Mouse (Mus musculus): ENCODE data around the gene Trim67. TPM values are rescaled to one million over a fixed set of nuclear protein-coding genes. Genes with fewer than 3 reads are reported as not detected.

Gene Trim67
- total and polyA plus RNA-seq, 3 experiments = 0.08 TPM; not detected in 2

GRCm38 (mm10) chr8:124751191-124751590 lies 41.7 kb upstream of the Trim67 start:
- Histone ChIP-seq H3K9me3 (replicated peaks; ENCODE audit: low read length) (peaks cover 4% of the 10 kb centered on the region), H3K27ac (ENCODE audit: insufficient read depth, low read depth) (no peak overlapping the region), H3K36me3 (replicated peaks in 1 of 2; ENCODE audit: control insufficient read depth in 1 of 2, insufficient read depth in 1 of 2, low read length in 1 of 2) (peaks cover 0 to 9% of the 10 kb centered on the region in 2 experiments), H3K79me2 (replicated peaks; ENCODE audit: control insufficient read depth, extremely low read depth, insufficient read depth, poor library complexity, severe bottlenecking) (no peaks in the 10 kb centered on the region), H3K9ac (ENCODE audit: insufficient read depth, low read depth) (peak overlapping the region; percentile 50), H3K4me3 (replicated peaks in 1 of 3; ENCODE audit: low read depth in 2 of 3, low read length in 2 of 3, poor library complexity in 1 of 3) (peak overlapping the region; percentile 60 to 77 (median 68)), H3K4me1 (ENCODE audit: control insufficient read depth in 1 of 2, insufficient read depth in 2 of 2) (peaks cover 18 to 60% of the 10 kb centered on the region in 2 experiments), H3K27me3 (replicated peaks) (peaks cover 9% of the 10 kb centered on the region), H3K4me2 (ENCODE audit: insufficient read depth, low read depth, poor library complexity, severe bottlenecking) (peak overlapping the region; percentile 35)
- DNase-seq (ENCODE audit: extremely low read depth) = no peak
- no peak for TF ChIP-seq POLR2AphosphoS2 (IDR thresholded peaks at IDR 0.05; ENCODE audit: low read depth, low read length)
- TF ChIP-seq CHD1 (IDR thresholded peaks at IDR 0.05; ENCODE audit: low read depth, low read length) = no peak
- TF ChIP-seq IRF4 (IDR thresholded peaks at IDR 0.05; ENCODE audit: low read depth, low read length) = no peak
- TF ChIP-seq USF1 (IDR thresholded peaks at IDR 0.05; ENCODE audit: low read depth, low read length) = no peak
- no peak for TF ChIP-seq MAX (IDR thresholded peaks at IDR 0.05; ENCODE audit: low read length)
- no peak for TF ChIP-seq TCF12 (IDR thresholded peaks at IDR 0.05; ENCODE audit: low read depth, low read length)
- TF ChIP-seq NRF1 (IDR thresholded peaks at IDR 0.05; ENCODE audit: low read depth, low read length) = peak; percentile 51; the same call in 1 of the 2 replicates
- no peak for TF ChIP-seq PAX5 (IDR thresholded peaks at IDR 0.05; ENCODE audit: low read length)
- peak; percentile 30; the same call in 1 of the 2 replicates for TF ChIP-seq UBTF (IDR thresholded peaks at IDR 0.05; ENCODE audit: low read depth, low read length)
- in situ Hi-C loops (cut with MboI; ENCODE audit: low pct_ligation_motif_present, low pct_unique_long_range_greater_than_20kb, low sequenced_read_pairs) = no loop called here
- dilution Hi-C loops (cut with MboI; ENCODE audit: extremely low pct_ligation_motif_present, extremely low pct_unique_long_range_greater_than_20kb, low sequenced_read_pairs) = no loop called here

- in situ Hi-C loops (cut with MboI; ENCODE audit: low pct_ligation_motif_present, low pct_unique_long_range_greater_than_20kb, low sequenced_read_pairs) (no loop called here), dilution Hi-C loops (cut with MboI; ENCODE audit: extremely low pct_ligation_motif_present, extremely low pct_unique_long_range_greater_than_20kb, low sequenced_read_pairs) (no loop called here)
- 0 out of 2 replicates have a peak, but pooled peaks have one; percentile 16 for TF ChIP-seq UBTF (IDR thresholded peaks at IDR 0.05; ENCODE audit: low read depth, low read length)
- no peak for TF ChIP-seq USF2 (conservative IDR thresholded peaks at IDR 0.05; ENCODE audit: low read depth, low read length)
- no peak for TF ChIP-seq JUND (conservative IDR thresholded peaks at IDR 0.05; ENCODE audit: low read depth, low read length)
- TF ChIP-seq NRF1 (IDR thresholded peaks at IDR 0.05; ENCODE audit: low read depth, low read length) = peak; percentile 72
- no peak for TF ChIP-seq CTCF (conservative IDR thresholded peaks at IDR 0.05 in 1 of 2, IDR thresholded peaks at IDR 0.05 in 1 of 2; ENCODE audit: low read depth in 2 of 2, low read length in 2 of 2)
- no peak for TF ChIP-seq RAD21 (IDR thresholded peaks at IDR 0.05; ENCODE audit: low read depth, low read length)
- TF ChIP-seq ZNF384 (IDR thresholded peaks at IDR 0.05; ENCODE audit: low read depth, low read length) = no peak
- peak; percentile 55; the same call in 1 of the 2 replicates for TF ChIP-seq ELF1 (IDR thresholded peaks at IDR 0.05; ENCODE audit: low read depth, low read length)
- TF ChIP-seq SIN3A (IDR thresholded peaks at IDR 0.05; ENCODE audit: low read length) = no peak; the same call in 1 of the 2 replicates
- TF ChIP-seq NELFE (IDR thresholded peaks at IDR 0.05; ENCODE audit: low read depth, low read length) = 0 out of 2 replicates have a peak, but pooled peaks have one; percentile 53
- 0 out of 2 replicates have a peak, but pooled peaks have one; percentile 28 for TF ChIP-seq TCF12 (IDR thresholded peaks at IDR 0.05; ENCODE audit: low read depth, low read length)
- peak; percentile 63; the same call in 1 of the 2 replicates for TF ChIP-seq POLR2A (IDR thresholded peaks at IDR 0.05; ENCODE audit: low read depth, low read length)
- Histone ChIP-seq H3K4me3 (replicated peaks in 1 of 3; ENCODE audit: low read depth in 2 of 3, low read length in 2 of 3, poor library complexity in 1 of 3) (peak within 1 kb of the TSS; percentile 60 to 77 (median 68)), H3K36me3 (replicated peaks in 1 of 2; ENCODE audit: control insufficient read depth in 1 of 2, insufficient read depth in 1 of 2, low read length in 1 of 2) (peaks cover 0 to 3% of the 10 kb centered on the region in 2 experiments), H3K79me2 (replicated peaks; ENCODE audit: control insufficient read depth, extremely low read depth, insufficient read depth, poor library complexity, severe bottlenecking) (no peaks in the 10 kb centered on the region), H3K27ac (ENCODE audit: insufficient read depth, low read depth) (no peak within 1 kb of the TSS), H3K4me2 (ENCODE audit: insufficient read depth, low read depth, poor library complexity, severe bottlenecking) (peak within 1 kb of the TSS; percentile 58), H3K9me3 (replicated peaks; ENCODE audit: low read length) (peaks cover 4% of the 10 kb centered on the region), H3K27me3 (replicated peaks) (peaks cover 9% of the 10 kb centered on the region), H3K9ac (ENCODE audit: insufficient read depth, low read depth) (peak within 1 kb of the TSS; percentile 50), H3K4me1 (ENCODE audit: control insufficient read depth in 1 of 2, insufficient read depth in 2 of 2) (peaks cover 18 to 61% of the 10 kb centered on the region in 2 experiments)
- DNase-seq (ENCODE audit: extremely low read depth) = peak; percentile 65
Observed at GRCm38 (mm10) chr8:124751709-124752173, 41.2 kb upstream of the Trim67 start, which contains the start of gene Fam89a. Fam89a (minus strand) TSS chr8:124751832.
